Mouse (Mus musculus) c-Kit-positive CD71-positive TER-119-positive erythroid progenitor cells, embryonic 14.5 days (primary cell): ENCODE measurements around the gene Heatr5a.

Experiments
- DNase-seq: peaks from one replicate; pipeline ENCODE4 v3.0.0-alpha.2; 2013; ENCODE audit warnings: low spot score

The Heatr5a gene

DNA sequence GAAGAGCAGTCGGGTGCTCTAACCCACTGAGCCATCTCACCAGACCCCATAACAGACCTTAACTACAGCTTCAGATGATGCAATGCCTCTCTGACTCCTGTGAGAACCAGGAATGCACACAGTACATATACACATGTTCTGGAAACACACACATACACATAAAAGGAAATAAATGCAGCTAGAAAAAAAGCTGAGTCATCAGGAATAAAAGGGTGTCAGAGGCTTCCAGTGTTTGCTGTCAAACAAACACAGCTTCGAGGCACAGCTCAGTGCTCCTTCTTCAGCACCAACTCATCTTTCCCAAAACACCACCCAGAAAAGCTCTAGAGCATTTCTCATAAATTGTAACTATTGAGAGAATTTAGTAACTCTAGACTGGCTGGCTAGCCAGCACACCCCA is 86.3 kb downstream of the Heatr5a start:
- DNase-seq, result no peak

DNA sequence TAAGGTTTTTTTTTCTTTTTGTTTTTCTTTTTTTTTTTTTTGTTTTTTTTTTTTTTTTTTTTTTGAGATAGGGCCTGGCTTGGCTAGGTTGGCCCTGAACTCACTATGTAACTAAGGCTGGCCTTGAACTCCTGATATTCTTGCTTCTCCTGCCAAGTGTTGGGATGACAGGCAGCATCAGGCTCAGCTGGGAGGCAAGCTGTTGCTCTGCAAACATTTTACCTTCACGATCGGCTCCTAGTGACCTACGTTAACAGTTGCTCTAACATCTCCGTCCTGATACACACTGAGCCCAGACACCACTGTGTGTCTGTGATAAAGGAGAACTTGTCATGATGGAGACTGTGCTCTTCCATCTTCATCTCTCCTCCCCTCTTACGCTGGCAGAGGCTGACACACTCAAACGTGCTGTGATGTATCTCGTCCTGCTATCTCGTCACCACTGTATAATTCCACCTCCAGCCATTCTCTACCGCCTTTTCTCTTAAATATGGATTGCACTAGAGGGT is 87.8 kb downstream of the Heatr5a start:
- peak; percentile 73 for DNase-seq

DNA sequence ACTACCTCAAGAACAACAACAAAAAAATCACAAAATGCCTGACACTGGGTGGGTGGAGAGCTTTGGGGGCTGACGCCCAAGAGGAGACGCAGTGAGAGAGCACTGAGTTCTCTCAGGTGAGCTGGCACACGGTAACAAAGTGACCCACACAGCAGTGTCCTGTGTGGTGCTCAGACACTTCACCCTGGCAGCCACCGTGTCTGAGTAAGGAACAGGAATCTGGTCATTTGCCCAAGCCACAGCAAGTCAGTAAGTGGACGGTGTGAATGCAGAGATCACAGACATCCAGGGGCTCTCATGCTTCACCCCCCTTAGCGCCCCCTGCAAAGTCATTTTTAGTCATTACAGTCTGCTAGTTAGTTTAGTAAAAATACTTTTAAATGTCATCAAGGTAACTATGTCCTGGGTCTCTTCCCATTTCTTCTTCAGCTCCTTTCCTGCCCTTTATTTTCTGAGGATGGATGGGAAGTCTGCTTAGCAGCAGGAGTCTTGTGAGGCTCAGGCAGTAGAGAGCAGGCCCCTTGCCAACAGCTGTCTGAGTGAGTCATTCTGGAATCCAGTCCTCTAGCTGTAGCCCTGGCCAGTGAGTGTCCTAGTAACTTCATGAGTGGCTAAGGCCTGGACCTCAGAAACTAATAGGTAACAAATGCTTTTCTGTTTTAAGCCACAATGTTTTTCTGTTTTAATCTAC is 88.4 kb downstream of the Heatr5a start:
- no peak for DNase-seq

DNA sequence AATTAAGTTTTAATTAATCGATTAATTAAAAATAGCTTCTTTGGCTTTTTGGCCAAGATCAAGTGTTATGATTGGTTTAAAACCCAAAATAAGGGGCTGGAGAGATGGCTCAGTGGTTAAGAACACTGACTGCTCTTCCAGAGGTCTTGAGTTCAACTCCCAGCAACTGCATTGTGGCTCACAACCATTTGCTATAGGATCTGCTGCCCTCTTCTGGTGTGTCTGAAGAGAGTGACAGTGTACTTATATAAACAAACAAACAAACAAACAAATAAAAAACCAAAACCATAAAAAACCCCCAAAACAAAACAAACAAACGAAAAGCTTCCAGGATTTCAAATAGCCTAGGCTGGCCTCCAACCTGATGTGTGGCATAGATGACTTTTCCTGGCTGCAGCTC is 89.3 kb downstream of the Heatr5a start:
- DNase-seq, result no peak

DNA sequence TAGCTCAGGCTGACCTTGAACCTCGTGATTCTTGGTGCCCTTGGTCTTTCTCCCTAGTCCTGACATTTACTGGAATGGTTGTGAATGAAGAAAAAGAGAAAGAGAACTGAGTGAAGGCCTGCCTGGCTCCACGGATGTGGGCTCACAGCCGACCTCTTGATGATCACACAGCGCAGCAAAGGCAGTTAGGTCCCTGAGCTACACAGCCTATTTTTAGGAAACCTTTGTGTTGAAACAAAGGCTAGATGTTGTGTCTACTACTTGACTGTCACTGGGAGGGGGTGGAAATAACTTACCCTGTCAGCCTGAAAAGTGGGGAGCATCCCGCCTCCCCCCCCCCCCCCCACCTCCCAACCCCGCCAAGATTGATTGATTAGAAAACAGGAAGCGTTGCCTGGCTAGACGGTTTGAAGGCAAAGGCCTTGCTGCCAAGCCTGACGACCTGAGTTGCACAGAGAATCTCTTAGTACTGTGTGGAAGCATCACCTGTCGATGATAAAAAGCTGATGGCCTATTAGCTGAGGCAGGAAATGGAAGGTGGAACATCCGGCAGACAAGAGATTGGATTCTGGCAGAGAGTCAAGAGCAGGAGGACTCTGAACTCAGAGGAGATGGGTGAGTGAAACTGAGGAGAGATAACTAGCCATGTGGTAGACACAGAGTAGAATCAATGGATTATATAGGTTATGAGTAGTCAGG is 99.5 kb downstream of the Heatr5a start:
- no peak for DNase-seq

DNA sequence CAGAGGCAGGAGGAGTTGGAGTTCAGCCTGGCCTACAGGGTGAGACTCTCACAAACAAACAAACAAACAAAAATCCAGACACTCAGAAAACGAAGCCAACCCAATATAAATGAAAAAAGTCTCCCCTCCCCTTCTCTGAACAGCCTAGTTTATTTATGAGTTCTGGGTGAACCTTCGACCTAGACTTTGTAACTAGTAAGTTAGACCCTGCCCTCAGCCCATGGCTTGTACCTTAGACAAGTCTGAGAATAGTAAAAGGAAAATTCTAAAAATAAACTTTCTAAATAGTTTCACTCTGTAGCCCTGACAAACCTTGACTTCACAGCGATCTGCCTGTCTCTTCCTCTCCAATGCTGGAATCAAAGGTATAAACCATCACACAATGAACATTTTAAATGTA is 101.6 kb downstream of the Heatr5a start:
- DNase-seq, result no peak

DNA sequence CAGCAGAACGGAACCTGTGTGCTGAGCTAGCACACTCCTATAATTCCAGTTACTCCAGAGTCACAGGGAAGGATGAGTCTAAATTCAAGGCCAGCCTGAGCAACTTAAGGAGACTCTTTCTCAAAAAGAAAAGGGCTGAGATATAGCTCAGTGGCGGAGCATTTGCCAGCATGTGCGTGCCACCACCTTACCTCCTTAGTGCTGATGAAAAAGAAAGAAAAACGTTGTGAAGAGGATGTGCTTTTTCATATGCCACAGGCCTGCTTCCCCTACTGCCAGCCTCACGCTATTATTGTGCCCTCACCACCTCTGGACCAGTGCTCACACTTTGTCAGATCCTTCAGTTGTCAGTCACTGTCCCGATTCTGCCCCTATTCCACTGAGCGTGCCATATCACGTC is 104.0 kb downstream of the Heatr5a start:
- no peak for DNase-seq

DNA sequence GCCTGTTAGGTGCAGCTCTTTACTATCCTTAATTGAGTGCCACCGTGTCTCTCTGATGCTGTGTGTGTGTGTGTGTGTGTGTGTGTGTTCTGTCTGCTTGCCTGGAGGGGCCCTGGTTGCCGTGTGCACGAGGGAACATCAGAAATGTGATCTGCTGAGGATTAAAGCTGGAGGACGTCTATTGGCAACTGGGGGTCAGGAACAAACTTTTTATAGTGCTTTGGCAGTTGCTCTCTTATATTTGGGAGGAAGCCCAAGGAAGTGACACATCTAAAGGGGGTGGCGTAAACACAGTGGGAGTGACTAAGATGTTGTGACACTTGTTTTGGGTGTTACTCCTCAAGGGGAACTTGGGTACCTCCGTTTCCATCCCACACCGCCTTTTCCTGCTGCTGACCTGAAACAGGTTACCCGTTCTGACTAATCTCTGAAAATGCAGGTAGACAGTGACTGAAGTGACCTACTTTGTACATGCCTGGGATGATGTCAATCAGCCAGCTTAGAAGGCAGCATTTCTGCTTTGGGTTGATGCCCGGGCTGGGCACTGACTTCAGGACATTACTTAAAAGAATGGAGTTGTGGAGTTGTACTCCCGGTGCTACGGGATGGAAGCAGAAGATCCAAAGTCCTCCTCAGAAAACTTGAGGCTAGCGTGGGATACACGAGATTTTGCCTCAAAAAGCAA is 104.8 kb downstream of the Heatr5a start:
- no peak for DNase-seq

DNA sequence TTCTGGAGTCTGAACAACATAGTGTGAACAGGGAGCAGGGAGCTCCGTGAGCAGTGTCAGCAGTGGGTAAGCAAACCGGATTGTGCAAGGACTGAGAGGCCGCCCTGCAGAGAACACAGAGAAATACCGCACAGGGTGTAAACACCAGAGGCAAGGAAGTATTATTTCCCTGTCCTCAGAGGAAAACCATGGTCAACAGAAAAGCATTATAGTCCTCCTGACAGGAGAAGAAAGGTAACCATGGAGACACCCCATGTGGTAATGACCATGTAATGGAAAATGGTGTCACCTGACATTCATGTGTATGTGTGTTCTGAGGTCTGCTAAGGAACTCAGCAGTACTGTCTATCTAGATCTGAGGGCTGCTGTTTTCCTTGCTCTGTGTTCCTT is 105.3 kb downstream of the Heatr5a start:
- no peak for DNase-seq

DNA sequence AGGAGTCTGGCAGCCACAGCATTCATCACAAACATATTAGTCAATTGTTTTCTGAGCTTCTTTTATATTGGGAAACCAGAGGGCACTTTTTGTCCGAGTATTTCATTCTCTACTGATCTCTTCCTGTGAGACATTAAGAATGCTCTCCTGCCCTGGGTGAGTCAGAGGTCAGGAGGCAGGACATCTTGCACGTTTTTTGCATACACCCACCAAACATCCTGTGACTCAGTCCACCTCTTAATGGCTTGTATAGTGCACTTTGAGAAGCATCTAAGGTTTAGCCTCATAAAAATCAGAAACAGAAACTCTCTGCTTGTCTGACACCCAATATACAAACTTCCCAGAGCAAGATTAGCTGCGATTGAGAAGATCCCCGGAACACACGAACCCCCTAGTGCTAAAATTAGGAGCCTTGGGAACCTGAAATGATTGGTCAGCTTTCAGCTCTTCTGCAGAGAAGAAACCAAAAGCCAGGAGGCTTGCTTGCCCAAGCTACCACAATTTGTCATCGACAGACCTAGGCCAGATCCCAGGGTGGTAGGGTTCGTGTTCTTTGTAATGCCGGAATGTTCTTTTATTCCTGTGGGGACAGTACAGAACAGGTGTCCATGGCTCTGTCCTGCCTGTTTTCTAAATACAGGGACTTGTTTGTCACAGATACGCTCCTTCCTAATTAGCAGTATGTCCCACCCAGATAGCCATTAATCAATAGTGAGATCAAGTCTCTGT is 105.9 kb downstream of the Heatr5a start:
- DNase-seq, result no peak

DNA sequence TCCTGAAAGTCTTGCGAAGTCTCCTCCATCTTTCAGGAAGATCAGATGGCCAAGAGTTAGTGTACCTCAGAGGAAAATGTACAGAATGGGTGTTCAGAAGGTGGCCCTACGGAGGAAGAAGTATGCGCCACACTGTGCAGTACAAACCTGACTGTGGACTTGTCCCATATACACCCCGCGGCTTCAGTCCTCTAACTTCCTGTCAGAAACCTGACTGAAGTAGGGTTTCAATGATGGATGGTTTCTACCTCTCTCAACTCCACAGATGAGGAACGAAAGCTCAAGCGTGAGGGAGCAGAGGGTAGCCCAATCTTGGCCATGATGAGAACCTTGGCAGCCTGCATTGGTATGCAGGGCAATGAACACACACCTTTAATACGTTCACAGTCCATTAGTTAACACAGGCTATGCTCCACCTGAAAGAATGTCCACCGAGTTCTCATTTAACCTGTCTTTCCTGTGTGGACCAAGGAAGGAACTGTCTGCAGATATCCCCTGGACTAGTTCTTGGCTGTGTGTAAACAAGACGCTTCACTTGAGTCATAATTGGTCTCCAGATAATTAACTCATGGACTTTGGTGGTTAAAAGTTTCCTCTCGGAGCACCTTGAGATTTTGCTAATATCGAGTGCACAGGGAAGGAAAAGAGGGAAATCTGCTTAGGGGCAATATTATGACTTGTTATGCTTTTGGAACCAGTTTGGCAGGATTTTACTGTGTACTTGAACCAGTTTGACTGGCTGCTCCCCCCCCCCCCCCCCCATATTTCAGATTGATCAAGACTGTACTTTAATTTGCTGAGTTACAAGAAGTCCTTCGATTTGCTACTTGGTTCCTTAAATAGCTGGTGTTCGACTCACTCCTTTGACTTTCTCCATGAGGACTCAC is 107.8 kb downstream of the Heatr5a start:
- DNase-seq, result no peak

DNA sequence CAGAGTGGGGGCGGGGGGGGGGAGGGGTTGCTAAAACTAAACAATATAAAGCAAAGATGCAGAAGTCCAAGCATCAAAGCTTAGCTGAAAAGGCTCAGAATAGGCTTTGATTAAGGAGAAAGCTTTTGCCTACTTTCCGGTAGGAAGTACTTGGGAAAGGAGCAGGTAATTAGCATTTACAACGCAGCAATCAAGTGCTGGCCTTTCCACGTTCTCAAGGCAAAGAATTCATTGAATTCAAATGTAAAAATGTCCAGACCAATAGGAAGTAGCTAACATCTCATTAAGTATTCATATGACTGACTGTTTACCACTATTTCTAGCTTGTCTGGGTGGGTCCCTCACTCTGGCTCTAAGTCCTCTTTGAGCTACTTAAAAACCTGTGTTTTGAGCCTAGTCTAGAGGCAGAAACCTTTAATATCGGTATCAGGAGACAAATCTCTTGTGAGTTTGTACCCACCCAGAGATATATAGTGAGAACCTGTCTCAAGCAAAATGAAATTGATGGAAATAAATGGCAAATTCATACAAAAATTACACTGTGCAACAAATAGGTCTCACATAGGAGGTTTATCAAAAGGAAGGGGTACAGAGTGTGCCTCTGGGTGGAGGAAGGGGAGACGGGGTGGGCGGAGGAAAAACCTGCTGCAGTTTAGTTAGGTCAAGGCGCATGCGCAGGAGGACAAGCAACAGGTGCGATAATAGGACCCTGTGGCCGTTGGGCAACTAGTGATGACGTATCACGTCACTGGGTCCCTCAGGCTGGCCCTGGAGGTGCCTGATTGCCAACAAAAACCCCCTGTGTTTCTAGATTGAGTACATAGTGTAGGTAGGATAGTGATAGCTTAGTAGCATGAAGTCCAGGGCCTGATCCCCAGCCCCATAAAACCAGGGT is 112.7 kb downstream of the Heatr5a start:
- DNase-seq, result no peak

DNA sequence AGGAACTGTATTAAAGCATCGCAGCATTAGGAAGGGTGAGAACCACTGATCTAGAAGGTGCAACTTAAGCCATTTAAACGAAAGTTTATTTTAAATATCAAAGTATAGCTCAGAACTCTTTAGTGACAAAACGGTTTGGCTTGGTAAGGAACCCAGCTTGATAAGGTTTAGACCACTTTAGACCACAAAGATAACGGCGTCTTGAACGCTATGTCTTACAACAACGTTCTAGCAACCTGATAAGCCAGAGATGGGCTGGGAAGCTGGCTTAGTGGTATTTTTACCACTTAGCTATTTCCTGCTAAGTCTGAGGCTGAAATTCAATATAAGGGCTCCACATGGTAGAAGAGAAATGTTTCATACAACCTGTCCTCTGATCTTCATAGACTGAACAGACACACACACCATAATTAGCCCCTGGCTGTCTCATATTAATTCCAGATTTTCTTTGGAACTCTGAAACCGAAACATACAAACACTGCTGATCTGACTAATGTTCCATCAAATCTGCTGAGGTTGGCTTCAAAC is 114.3 kb downstream of the Heatr5a start:
- peak; percentile 55 for DNase-seq

DNA sequence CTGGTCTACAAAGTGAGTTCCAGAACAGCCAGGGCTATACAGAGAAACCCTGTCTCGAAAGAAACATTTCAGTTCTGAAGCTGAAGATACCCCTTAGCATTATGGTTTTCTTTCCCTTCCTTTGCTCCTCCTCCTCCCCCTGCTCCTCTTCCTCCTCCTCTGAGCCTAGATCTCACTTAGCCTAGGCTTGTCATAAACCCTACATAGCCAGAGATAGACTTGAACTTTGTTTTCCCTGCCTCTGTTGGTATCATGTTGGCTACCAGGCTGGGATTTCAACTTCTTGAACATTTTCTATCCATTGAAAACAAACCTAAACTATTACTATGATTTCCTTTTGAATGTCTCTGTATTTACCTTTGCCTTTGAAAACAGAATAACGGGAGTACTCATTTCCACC is 115.2 kb downstream of the Heatr5a start:
- no peak for DNase-seq

DNA sequence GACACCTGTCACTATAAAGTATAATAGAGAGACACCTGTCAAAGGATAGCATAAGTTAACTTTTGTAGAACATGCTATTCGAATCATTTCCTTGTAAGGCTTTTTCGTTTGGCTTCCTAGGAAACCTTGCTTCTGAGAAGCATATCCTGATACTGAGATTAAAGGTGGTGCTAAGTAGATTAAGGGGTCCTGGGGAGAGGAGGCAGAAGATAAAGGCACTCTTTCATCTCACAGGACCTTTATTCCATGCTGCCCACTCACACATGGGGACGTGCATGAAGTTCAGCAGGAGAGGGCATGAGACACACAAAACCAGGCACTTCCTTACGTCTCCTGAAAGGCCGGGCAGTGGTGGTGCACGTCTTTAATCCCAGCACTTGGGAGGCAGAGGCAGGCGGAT is 115.7 kb downstream of the Heatr5a start:
- DNase-seq, result peak; percentile 86

DNA sequence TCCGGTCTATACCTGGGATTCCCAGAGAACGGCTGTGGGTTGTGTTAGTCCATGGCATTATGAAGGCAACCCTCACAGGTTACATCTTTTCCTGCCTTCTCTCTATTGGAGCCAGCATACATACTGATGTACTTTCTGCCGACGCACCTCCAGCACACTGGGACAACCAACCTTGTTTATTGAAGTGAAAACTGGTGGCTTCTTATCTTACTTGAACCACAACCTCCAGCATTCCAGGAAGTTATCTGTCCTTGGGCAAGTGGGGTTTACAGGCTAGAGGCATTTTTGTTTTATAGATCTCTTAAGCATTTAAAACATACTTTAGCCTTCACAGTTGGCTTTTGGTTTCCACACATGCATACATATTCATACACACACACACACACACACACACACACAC is 119.5 kb downstream of the Heatr5a start:
- DNase-seq, result no peak

DNA sequence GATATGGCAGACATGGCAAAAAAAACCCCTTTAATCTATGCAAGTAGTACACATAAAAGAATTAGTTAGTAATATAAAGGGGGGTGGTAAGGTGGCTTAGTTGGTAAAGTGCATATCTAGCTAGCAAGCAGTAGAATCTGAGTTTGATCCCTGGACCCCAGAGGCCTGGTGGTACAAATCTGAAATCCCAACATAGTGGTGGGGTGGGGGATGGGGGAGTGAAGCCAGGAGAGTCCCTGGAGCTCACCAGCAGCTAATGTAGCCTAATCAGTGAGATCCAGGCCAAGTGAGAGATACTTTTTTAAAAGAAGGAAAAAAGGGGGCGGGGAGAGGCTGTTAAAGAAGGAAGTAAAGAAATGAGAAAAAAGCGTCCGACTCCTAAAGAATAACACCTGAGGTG is 120.0 kb downstream of the Heatr5a start:
- no peak for DNase-seq

DNA sequence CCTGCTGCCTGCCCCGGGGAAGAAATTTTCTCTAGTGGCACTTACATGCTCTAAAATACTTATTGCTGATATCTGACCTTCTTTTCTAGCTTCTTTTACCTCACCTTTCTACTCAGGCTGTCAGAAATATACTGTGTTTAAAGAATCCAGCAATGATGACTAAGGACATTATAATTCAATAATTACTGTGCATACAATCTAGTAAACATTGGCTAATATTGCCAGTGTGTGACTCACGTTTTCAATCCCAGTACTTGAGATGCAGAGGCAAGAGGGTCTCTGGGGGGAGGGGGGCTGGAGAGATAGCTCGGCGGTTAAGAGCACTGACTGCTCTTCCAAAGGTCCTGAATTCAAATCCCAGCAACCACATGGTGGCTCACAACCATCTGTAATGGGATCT is 120.8 kb downstream of the Heatr5a start:
- DNase-seq, result no peak

DNA sequence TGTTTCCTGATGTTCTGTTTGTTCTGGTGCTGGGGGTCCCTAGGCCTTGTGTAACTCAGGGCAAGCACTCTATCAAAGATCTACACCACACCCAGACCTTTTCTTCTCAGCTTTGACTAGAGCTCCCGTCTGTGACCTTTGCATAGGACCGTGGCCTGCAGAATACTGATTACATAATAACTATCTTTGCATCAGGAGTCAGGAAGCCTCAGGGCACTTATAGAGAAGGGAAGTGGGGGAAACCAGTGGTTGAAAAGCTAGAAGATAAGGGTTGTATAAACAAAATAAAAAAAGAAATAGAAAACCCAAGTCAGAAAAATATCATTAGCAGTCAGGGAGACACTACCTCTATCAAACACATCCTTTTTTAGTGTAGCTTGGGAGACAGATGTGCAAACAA is 121.2 kb downstream of the Heatr5a start:
- DNase-seq, result no peak
